Mouse (Mus musculus) heart, adult 2 months (tissue): ENCODE data around the gene Ctbp2. TPM values are rescaled to one million over a fixed set of nuclear protein-coding genes. Genes with fewer than 3 reads are reported as not detected.
A peak's percentile ranks its signal among the peaks of the same experiment; 100 is the strongest.

ENCODE experiments used
- DNase-seq, 2 experiments: peaks; one replicate each; pipeline ENCODE4 v3.0.0; 2021
- H3K27ac ChIP-seq: fragments of 200-600 bp; 2 replicates; pipeline ENCODE4 v1.8.1; 2022
- H3K27me3 ChIP-seq: fragments of 200-500 bp; 2 replicates; pipeline ENCODE4 v1.6.1; 2012; ENCODE audit warnings: mild to moderate bottlenecking, low read length, inconsistent platforms, mixed read lengths; ENCODE audit not compliant: control insufficient read depth, insufficient read depth
- H3K36me3 ChIP-seq: fragments of 200-500 bp; 2 replicates; pipeline ENCODE4 v1.6.1; 2012; ENCODE audit warnings: low read length, inconsistent platforms; ENCODE audit not compliant: control insufficient read depth, insufficient read depth
- H3K4me1 ChIP-seq: fragments of 200-500 bp; 2 replicates; pipeline ENCODE4 v1.6.1; 2011; ENCODE audit warnings: low read length; ENCODE audit not compliant: control insufficient read depth, insufficient read depth
- H3K4me3 ChIP-seq: fragments of 200-600 bp; 2 replicates; pipeline ENCODE4 v1.8.1; 2022
- H3K79me2 ChIP-seq: fragments of 200-500 bp; replicated peaks from 2 replicates; pipeline ENCODE4 v1.6.1; 2012; ENCODE audit warnings: mild to moderate bottlenecking, inconsistent platforms, low read length, moderate library complexity, mixed read lengths; ENCODE audit not compliant: control insufficient read depth, insufficient read depth
- H3K9ac ChIP-seq: fragments of 200-500 bp; 2 replicates; pipeline ENCODE4 v1.6.1; 2012; ENCODE audit warnings: low read depth, mild to moderate bottlenecking, control low read depth, inconsistent platforms, low read length, mixed read lengths
- CTCF ChIP-seq: fragments of 200-600 bp; IDR thresholded peaks from 2 replicates; pipeline ENCODE4 v1.8.1; 2022; ENCODE audit warnings: antibody characterized with exemption, mild to moderate bottlenecking, moderate library complexity
- EP300 ChIP-seq: fragments of 200-500 bp; IDR thresholded peaks from 2 replicates; pipeline ENCODE4 v1.6.1; 2011; ENCODE audit warnings: low read depth, low read length, control low read depth; ENCODE audit not compliant: insufficient read depth
- POLR2A ChIP-seq: fragments of 200-500 bp; IDR thresholded peaks from 2 replicates; pipeline ENCODE4 v1.6.1; 2011; ENCODE audit warnings: mild to moderate bottlenecking, low read depth, low read length, control low read depth; ENCODE audit not compliant: insufficient read depth
- WGBS: fragments of 180-500 bp; shearing (Covaris S2); methylation state at CpG from one replicate; pipeline ENCODE4 v1.1.7; 2018; 5-methylcytosine and 5-hydroxymethylcytosine counted together
- intact Hi-C: fragments of 180-260 bp; cut with DNase I; formaldehyde crosslinking; loops from one replicate; pipeline ENCODE4 v1.15.1; 2025
- polyA plus RNA-seq: library from polyadenylated mRNA; depleted of rRNA; stranded (reverse); fragments of >200 nt; gene quantifications from 2 replicates; pipeline ENCODE4 v1.2.3, GENCODE M21; 2012
- total RNA-seq, 2 experiments: library from RNA; stranded (reverse); gene quantifications; 2 replicates each; pipeline ENCODE4 v1.2.3; 2021

The Ctbp2 gene
- total and polyA plus RNA-seq, 3 experiments, result 22.8 to 28.3 (median 28.1) TPM

GRCm38 (mm10) chr7:133085408-133085807, 38.7 kb downstream of the Ctbp2 start:
- intact Hi-C loops, result loop anchor here (5.0 kb wide), 1 partner anchor 37 kb away; the partner anchor contains the start of genes Ctbp2 and Fgfr2
- DNase-seq, result no peak
- Histone ChIP-seq H3K27ac (no peak overlapping the region), H3K4me1 (peaks cover 12% of the 10 kb centered on the region), H3K27me3 (no peaks in the 10 kb centered on the region), H3K4me3 (no peak overlapping the region), H3K79me2 (peaks cover 12% of the 10 kb centered on the region), H3K9ac (no peak overlapping the region), H3K36me3 (peaks cover 6% of the 10 kb centered on the region; the same call in 1 of the 2 replicates)
- TF ChIP-seq CTCF (no peak), POLR2A (no peak), EP300 (no peak)
- WGBS, result 34% methylated on average over 3 of the region's 3 CpGs

GRCm38 (mm10) chr7:133083936-133084614, 40.1 kb downstream of the Ctbp2 start:
- intact Hi-C loops, result no loop called here
- Histone ChIP-seq H3K9ac (no peak overlapping the region), H3K36me3 (peaks cover 6% of the 10 kb centered on the region), H3K4me1 (peaks cover 12% of the 10 kb centered on the region), H3K79me2 (peaks cover 10% of the 10 kb centered on the region), H3K4me3 (no peak overlapping the region), H3K27me3 (no peaks in the 10 kb centered on the region), H3K27ac (no peak overlapping the region)
- WGBS, result 76% methylated on average over 13 of the region's 13 CpGs
- no peak for TF ChIP-seq POLR2A
- TF ChIP-seq CTCF, result no peak
- TF ChIP-seq EP300, result no peak
- no peak for DNase-seq

GRCm38 (mm10) chr7:133078929-133079328, 45.2 kb downstream of the Ctbp2 start:
- TF ChIP-seq EP300 (no peak), CTCF (peak; percentile 26; the same call in 1 of the 2 replicates)
- peaks cover 9% of the 10 kb centered on the region for H3K36me3 ChIP-seq
- 46% methylated on average over 1 of the region's 1 CpGs for WGBS
- H3K79me2 ChIP-seq, result peaks cover 3% of the 10 kb centered on the region; the same call in 1 of the 2 replicates
- no peak for DNase-seq
- no peaks in the 10 kb centered on the region for H3K27me3 ChIP-seq
- no peak overlapping the region for H3K27ac ChIP-seq
- intact Hi-C loops, result no loop called here
- H3K4me1 ChIP-seq, result peaks cover 11% of the 10 kb centered on the region
- no peak overlapping the region for H3K9ac ChIP-seq
- H3K4me3 ChIP-seq, result no peak overlapping the region

- H3K4me3 ChIP-seq, result no peak overlapping the region
- H3K9ac ChIP-seq, result no peak overlapping the region
- no peak for TF ChIP-seq CTCF
- TF ChIP-seq EP300, result no peak
- no peak for TF ChIP-seq POLR2A
- peaks cover 8% of the 10 kb centered on the region for H3K36me3 ChIP-seq
- intact Hi-C loops, result no loop called here
- H3K4me1 ChIP-seq, result peaks cover 16% of the 10 kb centered on the region
- peak overlapping the region; percentile 2 for H3K27ac ChIP-seq
- WGBS, result 38% methylated on average over 10 of the region's 10 CpGs
- no peak for DNase-seq
- no peaks in the 10 kb centered on the region for H3K79me2 ChIP-seq
- H3K27me3 ChIP-seq, result no peaks in the 10 kb centered on the region
Observed at GRCm38 (mm10) chr7:133074462-133075133, 49.6 kb downstream of the Ctbp2 start.

- Histone ChIP-seq H3K27me3 (no peaks in the 10 kb centered on the region), H3K9ac (no peak overlapping the region), H3K36me3 (no peaks in the 10 kb centered on the region), H3K79me2 (0 out of 2 replicates have a peak, but pooled peaks cover 2% of the 10 kb centered on the region), H3K4me3 (no peak overlapping the region), H3K4me1 (peaks cover 12% of the 10 kb centered on the region), H3K27ac (no peak overlapping the region)
- intact Hi-C loops, result no loop called here
- 89% methylated on average over 9 of the region's 9 CpGs for WGBS
- DNase-seq, result no peak
- no peak for TF ChIP-seq EP300
- no peak for TF ChIP-seq CTCF
- TF ChIP-seq POLR2A, result no peak
Observed at GRCm38 (mm10) chr7:133073147-133073651, 51.0 kb downstream of the Ctbp2 start.

- no peak for TF ChIP-seq EP300
- no peak for TF ChIP-seq CTCF
- TF ChIP-seq POLR2A, result no peak
- Histone ChIP-seq H3K79me2 (0 out of 2 replicates have a peak, but pooled peaks cover 2% of the 10 kb centered on the region), H3K27me3 (no peaks in the 10 kb centered on the region), H3K4me3 (no peak overlapping the region), H3K9ac (no peak overlapping the region), H3K36me3 (no peaks in the 10 kb centered on the region), H3K27ac (no peak overlapping the region), H3K4me1 (peaks cover 12% of the 10 kb centered on the region)
- 95% methylated on average over 4 of the region's 4 CpGs for WGBS
- DNase-seq, result no peak
- intact Hi-C loops, result no loop called here
Observed at GRCm38 (mm10) chr7:133072535-133072934, 51.6 kb downstream of the Ctbp2 start.
